Mouse (Mus musculus): ENCODE results near the gene Akr1c14. TPM values are rescaled to one million over a fixed set of nuclear protein-coding genes. Genes with fewer than 3 reads are reported as not detected.
"Not testable (repeated sequence)": the region's sequence is repeated elsewhere in the genome, so short reads cannot be mapped to it uniquely, and the experiment has no call there.

Gene Akr1c14
- polyA plus RNA-seq, 1 experiment from 2014 or later = 1.1 TPM

DNA sequence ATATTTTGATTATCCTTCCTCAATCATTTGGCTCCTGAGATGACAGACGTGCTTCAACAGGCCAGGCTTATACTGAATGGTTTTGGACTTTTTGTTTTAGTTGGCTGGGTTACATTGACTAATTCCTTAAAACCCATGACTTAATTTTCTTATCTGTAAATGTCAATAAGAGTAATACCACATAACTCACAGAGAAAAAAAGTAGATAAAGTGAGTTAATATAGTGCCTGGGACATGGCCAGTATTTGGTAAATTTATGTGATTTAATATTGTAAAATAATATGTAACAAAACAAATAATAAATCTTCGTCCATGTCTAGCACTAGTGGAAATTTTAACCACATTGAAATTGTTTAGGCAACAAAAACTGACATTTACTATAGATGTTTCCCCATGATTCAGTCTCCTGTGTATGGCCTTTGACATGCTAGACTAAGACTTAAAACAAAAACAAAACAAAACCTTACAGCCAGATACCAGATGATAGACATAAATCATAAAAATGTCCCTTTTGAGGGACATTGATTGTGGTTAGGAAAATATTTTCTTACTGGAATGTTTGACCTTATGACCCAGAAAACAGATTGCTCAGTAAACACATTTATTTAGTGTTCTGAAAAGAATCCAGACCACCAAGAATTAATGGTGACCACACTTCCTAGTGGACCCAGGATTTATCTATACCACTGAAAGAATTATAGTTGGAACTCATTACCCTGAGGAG, 70.5 kb downstream of the Akr1c14 start:
- no peak for DNase-seq (ENCODE audit: low spot score)

DNA sequence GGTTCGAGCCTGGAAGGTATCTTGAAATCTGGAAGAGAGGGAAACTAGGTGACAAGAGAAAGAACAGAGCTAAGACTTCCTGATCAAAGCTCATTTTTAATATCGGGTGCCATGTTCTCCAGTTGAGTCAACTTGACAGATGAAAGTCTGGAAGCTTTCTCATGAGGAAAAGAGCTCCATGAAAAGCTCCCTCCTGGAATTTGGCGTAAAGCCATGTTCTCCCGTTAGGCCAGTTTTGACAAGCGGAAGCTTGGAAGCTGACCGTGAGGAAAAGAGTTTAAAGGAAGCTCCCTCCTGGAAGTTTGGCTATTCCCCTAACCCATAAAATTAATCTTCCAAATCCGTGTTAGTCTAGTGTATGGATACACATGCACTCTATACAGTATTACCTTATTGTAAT, 74.3 kb downstream of the Akr1c14 start:
- DNase-seq (ENCODE audit: low spot score) = no peak

DNA sequence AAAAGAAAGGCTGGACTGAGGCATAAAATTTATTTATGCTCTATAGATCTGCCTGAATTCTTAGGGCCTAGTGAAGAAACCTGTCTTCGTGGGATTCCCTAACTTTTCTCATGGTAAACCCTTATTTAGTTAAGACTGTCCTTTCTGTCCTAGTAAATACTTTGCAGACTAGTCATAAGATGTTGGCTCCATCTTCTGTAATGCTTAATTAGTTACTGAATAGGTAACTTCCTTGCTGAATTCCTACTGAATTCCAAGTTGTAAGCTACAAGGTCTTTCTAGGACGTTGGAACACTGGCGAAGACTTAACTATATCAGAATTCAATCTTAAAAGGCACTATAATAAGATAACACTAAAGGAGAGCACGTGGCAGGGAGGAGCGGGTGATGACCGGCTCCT, 75.7 kb downstream of the Akr1c14 start:
- DNase-seq (ENCODE audit: low spot score) = not testable (repeated sequence)

- DNase-seq (ENCODE audit: low spot score) = not testable (repeated sequence)
These were observed 77.0 kb downstream of the Akr1c14 start for GRCm38 (mm10) chr13:4125846-4126245.

DNA sequence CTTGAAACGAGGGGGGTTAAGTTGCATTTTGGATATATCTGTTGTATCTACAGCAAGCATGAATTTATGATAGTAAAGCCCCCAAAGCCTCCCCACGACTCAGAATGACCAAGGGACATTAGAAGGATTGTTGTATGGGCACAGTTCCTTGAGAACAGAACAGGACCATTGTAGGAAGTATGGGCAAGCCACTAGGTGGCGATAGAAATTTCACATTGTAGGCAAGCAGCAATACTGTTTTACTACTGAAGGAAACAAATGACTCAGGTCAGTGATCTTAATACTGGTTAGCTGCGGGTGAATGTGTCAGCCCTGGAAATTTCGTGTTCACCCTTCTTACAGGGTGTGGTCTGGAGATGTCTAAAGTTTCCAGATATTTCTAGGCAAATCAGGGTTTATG, 80.3 kb downstream of the Akr1c14 start:
- peak; percentile 15 for DNase-seq (ENCODE audit: low spot score)

DNA sequence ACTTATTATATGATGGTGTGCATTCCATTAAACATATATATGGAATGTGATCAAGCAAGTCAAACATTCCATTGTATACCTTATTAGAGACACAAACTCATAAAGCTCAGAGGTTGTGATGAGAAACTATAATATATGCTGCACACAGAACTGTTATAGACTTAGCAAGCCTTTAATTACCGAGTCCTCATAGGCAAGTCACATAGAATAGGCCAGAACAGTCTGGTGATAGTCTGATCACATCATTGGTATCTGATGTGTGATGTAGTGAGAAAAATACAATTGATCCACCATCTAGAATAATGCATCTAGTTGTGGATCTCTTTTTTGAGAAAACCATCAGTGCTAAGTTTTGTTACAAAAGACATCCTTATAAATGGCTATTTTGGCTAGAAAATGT, 82.5 kb downstream of the Akr1c14 start:
- no peak for DNase-seq (ENCODE audit: low spot score)

DNA sequence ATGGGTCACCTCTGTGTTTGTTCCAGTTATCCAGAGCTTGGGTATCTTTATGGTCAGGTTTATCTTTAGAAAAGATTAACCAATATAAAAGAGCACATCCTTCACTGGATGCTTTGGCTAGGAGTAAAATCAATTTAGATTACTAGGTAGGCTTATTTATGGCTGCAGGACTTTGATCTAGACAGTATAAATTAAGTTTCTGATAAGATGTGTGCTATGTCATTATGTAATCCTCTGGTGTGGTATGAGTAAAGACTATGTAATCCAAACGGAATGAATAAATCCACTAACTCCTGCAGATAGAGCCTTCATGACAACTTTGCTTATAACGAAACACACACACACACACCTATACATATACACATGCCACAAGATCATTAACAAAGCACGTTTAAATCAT, 82.9 kb downstream of the Akr1c14 start:
- DNase-seq (ENCODE audit: low spot score) = no peak

GRCm38 (mm10) chr13:4133070-4133469, 84.3 kb downstream of the Akr1c14 start:
- peak; percentile 15 for DNase-seq (ENCODE audit: low spot score)

Other genes with a start within 250 kb of the Akr1c14 start
- gene Calml3, start 244.7 kb upstream of the Akr1c14 start, polyA plus RNA-seq (2015; fragmentation: Nextera tagmentation; extraction: Ambion mirVana) = 0.35 and 1.2 TPM in 2 replicates
- 1.4 and 1.9 TPM in 2 replicates for gene Calm4, start 211.3 kb upstream of the Akr1c14 start, polyA plus RNA-seq (2015; fragmentation: Nextera tagmentation; extraction: Ambion mirVana)
- 0.39 TPM in 1 of 2 replicates, not detected in the other for gene Calm5, start 194.8 kb upstream of the Akr1c14 start, polyA plus RNA-seq (2015; fragmentation: Nextera tagmentation; extraction: Ambion mirVana)
- gene Net1, start 130.8 kb upstream of the Akr1c14 start, polyA plus RNA-seq (2015; fragmentation: Nextera tagmentation; extraction: Ambion mirVana) = 41.6 and 44.1 TPM in 2 replicates
- gene Tubal3, start 130.7 kb upstream of the Akr1c14 start, polyA plus RNA-seq (2015; fragmentation: Nextera tagmentation; extraction: Ambion mirVana) = not detected in 2 replicates
- 0.09 and 0.12 TPM in 2 replicates for gene Ucn3, start 103.7 kb upstream of the Akr1c14 start, polyA plus RNA-seq (2015; fragmentation: Nextera tagmentation; extraction: Ambion mirVana)
- gene Akr1c18, start 101.6 kb downstream of the Akr1c14 start, polyA plus RNA-seq (2015; fragmentation: Nextera tagmentation; extraction: Ambion mirVana) = 38.3 and 47.4 TPM in 2 replicates
- gene Akr1c13, start 142.1 kb downstream of the Akr1c14 start, polyA plus RNA-seq (2015; fragmentation: Nextera tagmentation; extraction: Ambion mirVana) = 125 and 129 TPM in 2 replicates
- 1.1 and 1.9 TPM in 2 replicates for gene Akr1c19, start 179.7 kb downstream of the Akr1c14 start, polyA plus RNA-seq (2015; fragmentation: Nextera tagmentation; extraction: Ambion mirVana)
- 17.4 and 18.1 TPM in 2 replicates for gene Akr1c12, start 230.4 kb downstream of the Akr1c14 start, polyA plus RNA-seq (2015; fragmentation: Nextera tagmentation; extraction: Ambion mirVana)